Mouse (Mus musculus): ENCODE measurements around the gene Arhgap22.

The Arhgap22 gene

DNA sequence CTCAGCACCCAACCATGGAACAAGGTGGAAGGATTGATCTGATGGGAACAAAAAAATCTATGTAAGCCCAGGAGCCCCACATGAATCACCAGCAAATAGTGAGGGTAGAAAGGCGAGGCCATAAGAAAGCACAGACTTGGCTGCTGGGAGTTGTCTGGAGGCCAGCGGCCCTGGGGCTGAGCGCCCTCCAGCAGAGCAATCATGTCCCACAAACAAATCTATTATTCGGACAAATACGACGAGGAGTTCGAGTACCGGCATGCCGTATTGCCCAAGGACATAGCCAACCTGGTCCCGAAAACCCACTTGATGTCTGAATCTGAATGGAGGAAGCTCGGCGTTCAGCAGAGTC lies 892 bp upstream of the Arhgap22 start:
- DNase-seq (ENCODE audit: low read depth, low spot score) = no peak

DNA sequence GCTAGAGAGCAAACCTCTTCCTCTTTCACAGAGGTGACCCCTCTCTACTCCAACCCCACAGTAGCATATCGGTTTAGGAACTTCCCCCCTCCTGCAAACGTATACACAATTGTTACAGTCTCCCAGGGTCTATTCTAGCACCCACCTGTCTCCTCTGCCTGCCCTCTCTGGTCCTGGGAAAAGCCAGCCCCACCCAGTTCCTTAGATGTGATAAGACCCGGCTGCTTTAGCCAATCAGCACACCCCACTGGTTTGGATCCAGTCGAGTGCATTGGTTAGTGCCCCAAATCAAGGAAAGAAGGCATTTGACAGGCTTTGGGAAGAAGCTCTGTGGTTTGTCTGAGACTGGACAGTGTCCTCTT lies 922 bp downstream of the Arhgap22 start:
- no peak for DNase-seq (ENCODE audit: low read depth, low spot score)

DNA sequence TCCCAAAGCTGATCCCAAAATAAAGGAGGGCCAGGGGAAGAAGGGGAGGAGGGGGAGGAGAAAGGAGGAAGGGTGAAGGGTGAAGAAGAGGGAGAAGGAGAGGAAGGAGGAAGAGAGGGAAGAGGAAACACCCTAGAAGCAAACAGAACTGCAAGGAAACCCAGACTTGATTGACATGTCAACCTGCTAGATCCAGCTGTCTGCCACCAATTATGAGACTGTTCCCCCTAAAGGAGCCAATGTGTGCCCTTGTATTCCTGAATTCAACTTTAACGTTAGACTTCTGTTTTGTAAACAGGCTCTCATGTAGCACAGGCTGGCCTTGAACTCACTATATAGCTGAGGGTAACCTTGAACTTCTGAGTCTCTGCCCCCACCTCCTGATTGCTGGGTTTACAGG lies 1.3 kb downstream of the Arhgap22 start:
- peak; percentile 7 for DNase-seq (ENCODE audit: low read depth, low spot score)

DNA sequence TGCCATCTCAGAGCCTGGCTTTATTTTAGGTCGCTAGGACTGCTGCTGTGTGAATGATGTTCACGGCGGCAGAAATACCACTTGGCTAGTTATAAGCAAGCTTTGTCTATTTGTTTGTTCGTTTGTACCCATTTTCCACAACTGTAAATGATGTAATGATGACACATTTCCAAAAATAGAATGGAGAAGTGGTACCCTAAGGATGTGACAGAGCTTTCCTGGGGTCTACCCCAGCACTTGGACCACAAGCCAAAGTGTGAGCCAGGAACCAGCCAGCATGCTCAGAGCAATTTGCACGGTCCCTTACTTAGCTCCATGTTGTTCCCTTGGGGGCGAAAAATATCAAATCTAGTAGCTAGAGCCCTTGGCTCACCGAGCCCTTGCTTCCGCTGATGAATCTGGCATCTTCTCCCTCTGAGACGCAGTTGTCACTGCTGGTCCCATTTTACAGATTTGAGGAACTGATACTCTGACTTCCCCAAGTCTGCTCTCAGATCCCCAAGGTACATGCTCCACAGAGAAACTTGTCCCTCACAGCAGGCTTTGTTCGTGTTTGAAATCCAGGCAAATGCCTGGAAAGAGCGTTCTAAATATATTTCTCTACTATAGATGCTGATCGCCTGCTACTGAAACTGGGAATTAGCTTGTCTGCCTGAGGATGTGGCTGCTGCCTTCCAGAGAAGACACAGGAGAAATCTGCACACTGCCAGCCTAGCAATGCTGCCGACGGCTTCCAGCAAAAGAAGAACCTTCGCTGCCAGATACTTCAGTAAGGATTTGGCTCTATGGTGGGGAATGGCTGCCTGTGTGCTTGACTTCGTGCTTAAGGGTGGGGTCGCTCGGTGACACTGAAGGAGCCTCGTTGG lies 2.8 kb downstream of the Arhgap22 start:
- DNase-seq (ENCODE audit: low read depth, low spot score) = no peak

DNA sequence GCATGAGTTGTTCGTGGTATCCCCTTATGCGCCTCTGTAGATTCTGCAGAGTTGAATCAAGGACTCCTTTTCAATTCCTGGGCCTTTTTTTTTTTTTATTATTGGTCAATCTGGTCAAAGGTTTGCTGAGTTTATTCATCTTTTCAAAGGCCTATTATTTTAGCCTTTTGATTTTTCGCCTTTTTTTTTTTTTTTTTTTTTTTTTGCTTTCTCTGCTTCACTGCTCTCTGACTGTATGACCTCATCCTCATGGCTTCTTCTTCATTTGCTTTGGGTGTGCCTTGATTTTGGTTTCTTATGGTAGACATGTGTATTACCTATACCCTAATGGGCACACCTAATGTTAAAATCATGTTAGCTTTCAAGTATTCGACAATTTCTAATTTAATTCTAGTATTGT lies 11.4 kb downstream of the Arhgap22 start:
- no peak for DNase-seq (ENCODE audit: low read depth, low spot score)

DNA sequence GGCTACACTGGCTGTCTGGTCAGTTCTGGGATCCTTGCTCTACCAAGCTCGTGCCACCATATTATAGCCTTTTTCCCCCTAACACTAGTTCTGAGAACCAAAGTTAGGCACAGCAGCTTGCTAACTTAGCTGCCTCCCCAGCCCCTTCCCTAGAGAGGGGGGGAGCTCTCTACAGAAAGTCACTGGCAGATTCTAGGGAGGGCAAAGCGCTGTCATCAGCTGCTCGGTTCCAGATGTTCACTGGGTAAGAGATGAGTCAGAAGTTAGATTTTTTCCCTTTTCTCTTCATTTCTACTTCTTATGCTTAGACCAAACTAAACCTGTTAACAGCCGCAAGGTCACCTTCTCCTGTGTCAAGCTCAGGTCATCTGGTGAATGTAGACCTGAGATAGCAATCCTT lies 16.8 kb downstream of the Arhgap22 start:
- DNase-seq (ENCODE audit: low read depth, low spot score) = no peak

DNA sequence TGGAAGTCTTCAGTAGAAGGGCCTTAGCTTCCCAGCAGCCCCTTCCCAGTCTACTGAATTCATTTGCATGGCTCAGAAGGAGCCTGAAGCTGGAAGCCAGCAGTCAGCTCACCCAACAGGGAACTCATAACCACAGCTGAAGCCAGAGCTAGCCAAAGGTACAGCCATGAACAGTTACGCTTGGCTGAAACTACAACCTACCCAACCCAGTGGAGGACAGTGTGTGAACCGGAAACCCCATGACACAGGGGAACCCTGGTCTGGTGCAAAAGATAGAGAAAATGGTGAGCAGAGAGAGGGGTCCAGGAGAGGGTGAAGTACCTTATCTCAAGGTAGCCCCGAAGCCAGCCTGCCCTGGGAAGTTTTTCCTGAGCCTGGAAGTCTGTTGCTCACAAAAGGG lies 17.5 kb downstream of the Arhgap22 start:
- DNase-seq (ENCODE audit: low read depth, low spot score) = no peak

DNA sequence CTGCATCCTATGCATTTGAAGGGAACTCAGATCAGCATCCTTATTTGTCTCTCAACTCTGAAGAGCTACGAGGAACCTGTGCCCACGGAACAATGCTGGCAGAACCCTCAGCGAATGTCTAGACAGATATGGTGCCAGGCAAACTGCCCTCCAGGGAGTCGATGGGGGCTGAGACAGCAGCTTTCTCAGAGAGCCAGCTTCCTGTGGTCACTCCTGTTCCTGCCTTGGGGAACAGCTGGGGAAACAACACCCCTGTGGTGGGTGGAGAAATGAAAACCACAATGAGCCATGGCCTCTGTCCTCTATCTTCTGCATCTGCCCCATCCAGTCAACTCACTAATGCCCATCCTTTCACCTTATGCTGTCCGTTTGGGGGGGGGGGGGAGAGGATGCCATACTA lies 18.2 kb downstream of the Arhgap22 start:
- no peak for DNase-seq (ENCODE audit: low read depth, low spot score)

DNA sequence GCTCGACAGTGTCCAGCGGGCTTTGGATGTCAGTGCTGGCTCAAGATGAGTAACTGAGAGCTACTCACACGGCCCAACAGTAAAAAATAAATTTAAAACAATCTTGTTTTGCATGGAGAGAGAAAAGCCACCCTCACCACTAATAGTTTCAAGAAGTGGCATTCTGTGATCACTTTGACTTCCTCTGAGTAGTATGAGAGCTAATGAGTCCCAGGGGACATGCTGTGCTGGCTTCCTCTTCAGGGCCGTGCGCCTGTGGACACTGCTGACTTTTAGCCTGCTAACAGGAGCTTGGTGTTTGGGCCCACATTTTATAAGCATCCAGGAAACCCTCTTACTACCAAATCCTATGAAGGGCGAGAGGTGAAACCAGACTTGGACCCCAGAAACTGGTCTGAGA lies 21.8 kb downstream of the Arhgap22 start:
- no peak for DNase-seq (ENCODE audit: low read depth, low spot score)

DNA sequence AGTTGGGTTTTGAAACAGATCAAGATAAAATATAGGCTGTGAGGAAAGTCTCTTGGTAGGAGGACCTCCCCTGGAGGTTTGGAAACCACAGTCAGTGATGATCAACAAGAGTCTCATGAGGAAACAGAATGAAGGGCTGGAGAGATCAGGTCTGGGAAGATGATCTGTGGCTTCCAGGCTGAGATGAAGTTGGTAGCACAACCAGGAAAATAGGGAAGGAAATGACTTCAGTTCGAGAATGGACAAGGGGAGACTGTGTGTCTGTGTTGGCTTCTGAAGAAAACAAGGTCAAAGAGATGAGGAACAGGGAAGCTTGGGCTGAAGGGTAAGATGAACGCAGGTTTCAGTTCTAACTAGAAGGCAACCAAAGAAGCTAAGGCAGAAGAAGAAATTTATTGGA lies 26.6 kb downstream of the Arhgap22 start:
- DNase-seq (ENCODE audit: low read depth, low spot score) = no peak

DNA sequence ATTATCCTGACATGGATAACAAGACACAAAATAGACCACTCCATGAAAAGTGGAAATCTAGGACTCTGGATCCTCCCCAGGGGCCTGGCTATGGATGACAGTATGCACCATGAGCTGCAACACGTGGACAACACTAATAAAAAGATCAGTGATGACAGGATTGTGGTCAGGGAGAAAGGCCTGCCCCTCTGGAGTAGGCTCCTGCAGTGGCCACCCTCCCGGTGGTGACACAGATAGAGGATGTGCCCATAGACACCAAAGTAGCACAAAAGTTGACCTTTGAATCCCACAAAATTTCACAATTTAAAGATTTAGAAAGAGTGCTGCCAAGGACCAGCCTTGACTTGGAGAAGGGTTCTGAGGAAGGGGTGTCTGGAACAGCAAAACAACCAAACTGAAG lies 29.4 kb downstream of the Arhgap22 start:
- DNase-seq (ENCODE audit: low read depth, low spot score) = no peak

DNA sequence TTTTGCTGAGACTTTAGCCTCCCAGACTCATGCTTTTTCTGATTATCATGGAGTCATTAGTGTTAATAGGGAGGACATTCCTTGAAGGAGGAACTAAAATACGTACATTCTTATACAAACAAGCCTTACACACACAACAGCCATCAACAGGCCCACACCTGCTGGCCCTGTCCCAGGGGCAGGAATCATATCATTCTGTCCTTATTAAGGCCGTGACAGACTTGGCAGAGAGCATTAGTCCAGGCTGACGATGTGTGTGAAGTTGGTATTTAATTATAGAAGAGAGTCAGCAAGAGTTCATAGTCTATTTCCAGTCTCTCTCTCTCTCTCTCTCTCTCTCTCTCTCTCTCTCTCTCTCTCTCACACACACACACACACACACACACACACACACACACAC lies 30.7 kb downstream of the Arhgap22 start:
- DNase-seq (ENCODE audit: low read depth, low spot score) = no peak

DNA sequence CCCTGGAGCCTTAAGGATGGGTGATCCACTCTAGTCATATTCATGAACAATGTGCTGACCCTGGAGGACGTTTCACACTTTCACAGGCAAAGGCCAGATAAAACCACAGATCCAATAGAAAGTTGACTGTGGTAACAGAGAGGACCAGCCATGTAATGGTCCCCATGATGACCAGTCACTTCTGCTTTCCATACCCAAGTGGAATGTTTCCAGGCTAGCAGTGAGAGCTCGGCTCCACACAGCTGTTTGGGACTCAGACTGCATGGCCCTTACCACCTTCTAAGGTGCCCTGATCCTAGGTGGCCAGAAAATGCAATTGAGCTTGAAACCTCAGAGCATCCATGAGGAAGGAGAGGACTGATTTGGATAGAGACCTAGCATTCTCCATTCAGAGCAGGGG lies 31.1 kb downstream of the Arhgap22 start:
- DNase-seq (ENCODE audit: low read depth, low spot score) = no peak

DNA sequence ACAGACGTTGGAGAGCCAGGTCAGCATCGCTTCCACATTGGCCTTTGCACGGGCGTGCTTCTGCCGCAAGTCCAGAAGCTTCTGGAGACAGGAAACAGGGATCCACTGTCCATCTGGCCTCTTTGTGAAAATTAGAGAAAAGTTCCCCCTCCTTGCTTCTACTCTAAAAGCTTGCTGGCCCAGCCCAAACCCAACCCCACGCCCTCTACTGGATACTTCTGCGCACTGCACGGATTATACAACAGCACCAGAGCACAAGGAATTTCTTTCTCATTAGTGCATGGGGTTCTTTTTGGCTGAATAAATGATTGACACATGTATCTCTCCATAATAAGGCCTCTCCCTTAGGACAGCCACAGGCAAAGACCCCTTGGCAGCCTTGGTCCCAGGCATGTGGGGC lies 32.6 kb downstream of the Arhgap22 start:
- DNase-seq (ENCODE audit: low read depth, low spot score) = peak; percentile 76

DNA sequence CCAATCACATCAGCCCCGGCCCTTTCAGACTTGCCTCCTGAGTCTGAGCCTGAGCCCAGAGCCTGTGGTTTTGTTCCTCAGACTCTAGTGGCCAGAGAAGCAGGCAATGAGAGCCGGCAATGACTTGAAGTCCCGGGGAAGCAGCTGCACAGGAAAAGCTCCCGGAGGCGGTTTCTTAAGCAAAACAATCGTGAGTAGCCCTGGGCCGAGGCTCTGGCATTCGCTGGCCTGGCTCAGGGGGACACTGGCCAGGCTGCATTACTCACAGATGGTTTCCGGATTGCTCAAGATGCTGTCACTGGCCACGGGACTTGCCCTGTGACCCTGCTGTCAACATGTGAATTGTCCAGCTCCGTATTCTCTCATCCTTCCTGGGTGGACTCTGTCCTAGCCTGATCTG lies 33.8 kb downstream of the Arhgap22 start:
- no peak for DNase-seq (ENCODE audit: low read depth, low spot score)

DNA sequence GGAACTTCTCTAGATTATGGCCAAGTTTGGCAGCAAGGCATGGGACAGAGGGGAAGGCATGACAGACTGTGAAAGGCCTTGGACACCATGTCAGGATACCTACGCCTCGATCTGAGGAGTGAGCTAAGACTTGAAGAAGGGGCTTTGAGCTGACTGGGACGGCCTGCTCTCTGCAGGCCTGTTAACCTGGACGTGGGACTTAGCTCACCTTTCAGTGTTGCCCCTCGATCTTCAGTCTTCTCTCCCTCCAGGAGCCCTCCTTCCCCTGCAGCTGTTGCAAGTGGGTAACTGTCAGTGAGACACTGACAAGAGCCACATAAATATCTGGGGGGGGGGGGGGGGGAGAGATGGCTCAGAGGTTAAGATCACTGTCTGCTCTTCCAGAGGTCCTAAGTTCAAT lies 34.9 kb downstream of the Arhgap22 start:
- no peak for DNase-seq (ENCODE audit: low read depth, low spot score)

DNA sequence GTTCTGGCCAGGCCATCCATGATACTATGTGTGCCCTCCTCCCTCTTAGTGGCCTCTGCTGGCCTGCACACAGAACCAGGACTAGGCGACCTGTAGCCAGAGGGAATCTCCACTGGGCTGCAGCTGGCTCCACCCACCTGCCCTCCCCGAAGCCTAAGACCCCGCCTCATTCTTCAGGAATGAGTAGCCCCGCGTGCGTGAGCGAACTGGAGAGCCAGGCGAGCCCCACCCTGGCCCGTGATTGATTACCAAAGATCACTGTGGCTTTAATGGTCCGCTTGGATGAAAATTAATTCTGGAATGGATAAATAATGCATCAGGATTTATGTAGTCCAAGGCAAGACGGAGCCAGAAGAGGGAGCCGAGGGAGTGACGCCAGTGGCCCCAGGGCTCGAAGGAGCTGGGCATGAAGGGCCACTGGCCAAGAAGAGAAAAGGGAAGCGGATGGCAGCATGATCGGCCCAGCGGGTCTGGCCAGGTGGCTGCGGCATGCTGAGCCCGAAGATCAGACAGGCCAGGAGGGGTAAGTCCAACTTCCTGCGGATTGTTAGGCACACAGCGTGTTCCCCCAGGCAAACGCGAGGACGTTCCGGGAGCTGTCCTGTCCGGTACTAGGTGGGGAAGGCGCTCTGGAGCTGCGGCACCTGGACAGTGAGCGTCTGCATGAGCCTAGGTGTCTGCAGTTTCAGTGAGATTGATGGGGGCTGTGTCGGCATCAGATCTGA lies 36.6 kb downstream of the Arhgap22 start:
- peak; percentile 74 for DNase-seq (ENCODE audit: low read depth, low spot score)

DNA sequence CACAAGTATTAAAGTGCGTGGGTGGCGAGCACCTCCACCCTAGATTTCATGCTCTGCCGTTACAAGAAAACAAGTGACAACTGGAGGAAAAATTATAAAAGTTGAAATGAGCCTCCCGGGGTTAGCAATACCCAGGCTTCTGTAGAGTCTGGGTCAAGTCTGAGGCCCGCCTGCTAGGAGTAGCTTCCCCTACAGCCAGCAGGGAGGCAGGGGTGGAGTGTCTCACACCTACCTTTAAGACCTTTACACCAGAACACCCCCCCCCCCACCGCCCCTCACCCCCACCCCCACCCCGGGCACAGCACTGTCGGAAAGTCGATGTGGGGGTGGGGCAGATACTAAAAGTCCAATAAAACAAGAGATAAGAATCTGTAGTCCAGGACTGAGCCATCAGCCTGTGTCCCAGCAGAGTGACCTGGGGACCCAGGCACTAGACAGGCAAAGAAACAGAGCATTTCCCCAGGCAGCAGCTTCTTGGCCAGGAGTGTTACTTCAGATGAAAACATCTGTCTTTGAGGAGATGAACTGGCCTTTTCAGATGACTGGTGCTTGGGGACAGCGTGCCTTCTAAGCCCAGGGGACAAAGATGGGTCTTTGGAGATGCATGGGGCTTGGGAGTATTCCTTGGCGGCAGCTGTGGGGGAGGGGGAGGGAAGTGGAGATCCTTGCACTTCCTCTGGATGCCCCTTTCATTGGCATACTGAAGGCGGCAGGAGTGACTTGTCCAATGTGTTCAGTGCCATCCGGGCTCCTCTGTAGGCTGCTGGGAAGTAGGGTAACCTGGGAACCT lies 37.3 kb downstream of the Arhgap22 start:
- no peak for DNase-seq (ENCODE audit: low read depth, low spot score)

DNA sequence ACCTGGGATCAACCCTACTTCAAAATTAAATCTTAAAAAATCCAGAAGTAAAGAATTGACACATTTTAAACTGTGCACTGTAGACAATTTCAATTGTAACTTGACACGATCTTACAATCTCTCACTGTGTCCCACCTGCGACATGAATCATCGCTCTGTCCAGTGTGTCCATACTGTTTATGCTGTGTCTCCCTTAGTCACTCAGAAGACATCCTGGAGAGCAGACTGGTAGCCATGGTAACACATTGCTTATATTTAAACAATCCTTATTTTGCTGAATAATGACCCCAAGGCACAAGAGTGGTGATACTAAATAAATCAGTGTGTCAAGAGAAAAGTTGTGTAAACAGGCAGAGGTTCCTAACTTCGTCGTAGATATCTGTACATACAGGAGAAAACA lies 44.4 kb downstream of the Arhgap22 start:
- DNase-seq (ENCODE audit: low read depth, low spot score) = no peak

DNA sequence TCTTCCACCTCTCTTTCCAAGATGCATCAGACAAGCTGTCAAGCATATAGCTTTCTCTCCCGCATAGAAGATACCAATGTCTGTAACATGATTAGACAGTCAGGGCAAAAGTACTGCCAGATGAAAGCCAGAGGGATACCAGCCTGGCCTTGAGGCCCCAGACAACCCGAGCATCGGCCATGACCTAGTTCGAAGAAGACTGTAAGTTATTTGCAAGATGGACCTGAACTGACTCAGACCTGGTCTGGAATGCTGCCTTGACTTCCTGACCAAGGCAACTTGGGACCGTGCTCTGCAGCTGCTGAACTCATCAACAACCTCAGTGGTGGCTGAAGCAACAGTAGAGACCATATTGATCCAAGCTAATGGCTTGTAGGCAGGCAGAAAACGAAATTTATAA lies 46.3 kb downstream of the Arhgap22 start:
- no peak for DNase-seq (ENCODE audit: low read depth, low spot score)

DNA sequence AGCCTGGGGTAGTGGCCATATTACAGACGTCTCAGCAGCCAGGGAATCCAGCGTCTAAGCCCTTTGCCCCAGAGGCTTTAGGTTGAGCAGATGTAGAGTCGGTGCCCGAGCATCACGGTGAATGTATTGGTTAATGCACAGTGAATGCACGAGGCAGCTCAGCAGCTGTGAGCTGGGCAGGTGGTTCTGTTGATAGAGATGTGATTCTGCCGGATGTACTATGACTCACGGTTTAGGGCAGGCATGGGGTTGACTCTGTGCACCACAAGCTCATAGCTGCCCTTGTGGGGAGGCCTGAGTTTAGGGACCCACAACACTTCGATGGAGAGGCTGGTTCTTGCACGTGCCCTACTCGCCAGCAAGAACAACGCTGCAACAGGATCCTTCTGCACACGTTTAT lies 51.0 kb downstream of the Arhgap22 start:
- no peak for DNase-seq (ENCODE audit: low read depth, low spot score)

DNA sequence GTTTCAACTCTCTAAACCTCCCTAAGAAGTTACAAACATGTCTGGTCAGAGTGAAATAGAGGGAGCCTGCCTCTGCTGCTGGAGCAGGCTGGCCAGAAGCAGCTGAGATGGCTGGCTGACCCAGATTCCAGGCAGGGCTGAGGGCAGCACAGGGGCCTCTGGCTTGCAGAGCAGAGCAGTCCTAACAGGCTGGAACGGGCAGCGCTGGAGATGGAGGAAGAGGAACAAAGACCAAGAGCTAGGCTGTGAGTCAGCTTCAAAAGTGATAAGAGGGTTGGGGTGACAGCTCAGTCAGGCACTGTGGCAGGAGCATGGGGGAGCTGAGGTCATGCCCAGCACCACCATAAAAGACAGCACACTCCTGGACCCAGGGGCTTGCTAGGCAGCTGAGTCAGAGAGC lies 62.4 kb downstream of the Arhgap22 start:
- no peak for DNase-seq (ENCODE audit: low read depth, low spot score)

DNA sequence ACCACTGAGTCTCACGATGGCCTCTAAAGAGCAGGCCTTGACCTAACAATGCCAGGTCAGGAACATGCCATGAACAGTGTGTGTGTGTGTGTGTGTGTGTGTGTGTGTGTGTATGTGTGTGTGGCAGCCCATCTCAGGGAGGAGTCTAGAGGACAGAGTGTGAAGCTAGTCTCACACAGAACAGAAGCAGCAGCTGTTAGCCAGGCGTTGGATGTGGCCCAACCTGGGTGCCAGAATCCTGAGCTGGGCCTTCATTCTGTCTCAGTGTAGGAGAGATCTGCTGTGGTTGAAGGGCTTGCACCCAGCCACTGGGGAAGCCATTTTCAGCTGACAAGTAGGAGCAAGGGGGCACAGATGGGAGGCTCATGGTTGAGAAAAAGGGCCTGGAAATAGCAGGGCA lies 64.5 kb downstream of the Arhgap22 start:
- DNase-seq (ENCODE audit: low read depth, low spot score) = no peak

Data from ZHBTc4 (cell line).